Mouse (Mus musculus) forebrain, embryonic 12.5 days (tissue): Measurements from ENCODE around the gene 1700001C19Rik. TPM values are rescaled to one million over a fixed set of nuclear protein-coding genes. Genes with fewer than 3 reads are reported as not detected.
A peak's percentile ranks its signal among the peaks of the same experiment; 100 is the strongest.

Experiments
- ATAC-seq: fragments of 200-750 bp; cut with Nextera tagmentation; 2 replicates; pipeline ENCODE4 v1.8.0; 2017; ENCODE audit warnings: moderate TSS enrichment; ENCODE audit not compliant: low FRiP score
- H3K27ac ChIP-seq: fragments of 300-500 bp; sonication (generic); 2 replicates; pipeline ENCODE4 v1.5.1; 2016; ENCODE audit warnings: mild to moderate bottlenecking
- H3K27me3 ChIP-seq: fragments of 300-500 bp; sonication (generic); 2 replicates; pipeline ENCODE4 v1.6.1; 2016; ENCODE audit warnings: mild to moderate bottlenecking
- H3K36me3 ChIP-seq: fragments of 300-500 bp; sonication (generic); replicated peaks from 2 replicates; pipeline ENCODE4 v1.6.1; 2016; ENCODE audit warnings: mild to moderate bottlenecking
- H3K4me1 ChIP-seq: fragments of 300-500 bp; sonication (generic); 2 replicates; pipeline ENCODE4 v1.6.1; 2016
- H3K4me2 ChIP-seq: fragments of 300-500 bp; sonication (generic); 2 replicates; pipeline ENCODE4 v1.6.1; 2016; ENCODE audit warnings: mild to moderate bottlenecking, moderate library complexity
- H3K4me3 ChIP-seq: fragments of 300-500 bp; sonication (generic); replicated peaks from 2 replicates; pipeline ENCODE4 v1.5.1; 2016; ENCODE audit warnings: mild to moderate bottlenecking
- H3K9ac ChIP-seq: fragments of 300-500 bp; sonication (generic); 2 replicates; pipeline ENCODE4 v1.6.1; 2016; ENCODE audit warnings: mild to moderate bottlenecking
- H3K9me3 ChIP-seq: fragments of 300-500 bp; sonication (generic); 2 replicates; pipeline ENCODE4 v1.6.1; 2016
- WGBS: fragments of 180-500 bp; shearing (Covaris S2); methylation state at CpG from one replicate; pipeline ENCODE4 v1.1.7; 2016; 5-methylcytosine and 5-hydroxymethylcytosine counted together
- polyA plus RNA-seq: library from polyadenylated mRNA; unstranded; fragments of >200 nt; fragmentation: Nextera tagmentation; extraction: Ambion mirVana; gene quantifications from 2 replicates; pipeline ENCODE4 v1.2.1, GENCODE M21; 2016

Gene 1700001C19Rik
- polyA plus RNA-seq = 0.19 and 0.31 TPM in 2 replicates

DNA sequence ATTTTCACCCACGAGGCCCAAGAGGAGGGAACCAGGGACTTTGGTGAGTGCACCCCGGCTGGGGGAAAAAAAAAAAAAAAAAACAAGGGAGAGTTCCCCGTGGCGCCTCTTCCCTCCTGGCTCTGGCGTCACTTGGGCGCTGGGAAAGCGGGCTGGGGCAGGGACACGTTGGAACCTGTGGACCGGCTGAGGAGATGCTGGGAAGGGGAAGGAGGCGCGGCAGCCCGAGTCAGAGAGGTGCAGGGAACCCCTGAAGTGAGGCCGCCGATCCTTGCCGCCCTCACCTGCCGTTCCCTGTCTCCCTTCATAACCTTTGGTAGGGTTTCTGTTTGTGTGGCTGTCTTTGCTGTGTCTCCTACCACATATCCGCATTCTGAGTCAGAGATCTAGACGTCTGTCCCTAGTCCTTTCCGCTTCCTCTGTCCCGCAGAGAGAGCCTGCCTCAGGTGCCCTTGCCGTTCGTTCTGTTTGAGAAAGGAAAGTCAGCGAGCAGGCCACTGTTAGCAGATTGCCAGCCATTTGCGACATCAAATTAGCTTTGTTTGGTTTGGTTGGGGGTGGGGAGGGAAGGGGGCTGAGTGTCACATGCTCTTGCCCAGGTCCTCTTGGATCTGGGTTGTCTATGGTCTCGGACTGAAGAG, at the start of gene 1700001C19Rik:
Gene 1700001C19Rik, minus strand, starts transcription at position 470 of the 641 bp plus-strand sequence.
- H3K9ac ChIP-seq = peak within 1 kb of the TSS; percentile 9; the same call in 1 of the 2 replicates
- peaks cover 70% of the 10 kb centered on the region for H3K27me3 ChIP-seq
- peak within 1 kb of the TSS; percentile 34 for H3K4me3 ChIP-seq
- H3K9me3 ChIP-seq = no peaks in the 10 kb centered on the region
- no peak for ATAC-seq
- WGBS = 3% methylated on average over 25 of the region's 25 CpGs
- H3K36me3 ChIP-seq = no peaks in the 10 kb centered on the region
- H3K4me1 ChIP-seq = peaks cover 28% of the 10 kb centered on the region
- peak within 1 kb of the TSS; percentile 53 for H3K4me2 ChIP-seq
- no peak within 1 kb of the TSS for H3K27ac ChIP-seq

DNA sequence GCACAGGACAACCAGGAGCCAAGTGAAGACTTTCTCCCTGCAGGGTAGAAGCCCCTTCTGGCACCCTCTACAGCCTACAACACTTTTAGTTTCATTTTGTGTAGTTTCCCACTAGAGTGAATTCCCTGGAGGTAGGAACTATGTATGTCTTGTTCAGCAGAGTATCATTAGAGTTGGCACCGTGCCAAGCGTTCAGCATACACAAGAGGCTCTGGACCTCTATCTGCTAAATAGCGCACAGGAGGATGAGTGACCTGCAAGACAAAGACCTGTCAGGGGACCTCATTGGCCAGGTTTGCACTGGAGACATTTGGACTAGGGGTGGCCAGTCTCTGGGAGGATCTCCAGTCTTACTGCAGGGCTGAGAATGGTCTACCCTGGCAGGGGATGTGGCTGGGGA, 48.6 kb upstream of the 1700001C19Rik start:
- Histone ChIP-seq H3K4me1 (peaks cover 10% of the 10 kb centered on the region; the same call in 1 of the 2 replicates), H3K27ac (no peak overlapping the region), H3K4me2 (no peak overlapping the region), H3K9me3 (no peaks in the 10 kb centered on the region), H3K36me3 (peaks cover 24% of the 10 kb centered on the region), H3K9ac (no peak overlapping the region), H3K27me3 (no peaks in the 10 kb centered on the region), H3K4me3 (no peak overlapping the region)
- ATAC-seq = no peak
- WGBS = 83% methylated on average over 3 of the region's 3 CpGs

- Histone ChIP-seq H3K27me3 (no peaks in the 10 kb centered on the region), H3K4me3 (no peak overlapping the region), H3K27ac (no peak overlapping the region), H3K9me3 (no peaks in the 10 kb centered on the region), H3K4me1 (peaks cover 10% of the 10 kb centered on the region; the same call in 1 of the 2 replicates), H3K36me3 (peaks cover 16% of the 10 kb centered on the region), H3K9ac (no peak overlapping the region), H3K4me2 (no peak overlapping the region)
- WGBS = 8% methylated on average over 3 of the region's 3 CpGs
- ATAC-seq = no peak
Observed at GRCm38 (mm10) chr17:47484993-47485392, 47.8 kb upstream of the 1700001C19Rik start.

- no peak overlapping the region; the same call in 1 of the 2 replicates for H3K9ac ChIP-seq
- peaks cover 10% of the 10 kb centered on the region; the same call in 1 of the 2 replicates for H3K4me1 ChIP-seq
- H3K4me3 ChIP-seq = no peak overlapping the region
- 15% methylated on average over 1 of the region's 1 CpGs for WGBS
- H3K9me3 ChIP-seq = no peaks in the 10 kb centered on the region
- H3K27me3 ChIP-seq = no peaks in the 10 kb centered on the region
- no peak for ATAC-seq
- no peak overlapping the region for H3K27ac ChIP-seq
- peaks cover 10% of the 10 kb centered on the region for H3K36me3 ChIP-seq
- H3K4me2 ChIP-seq = no peak overlapping the region
Observed at GRCm38 (mm10) chr17:47484241-47484921, 47.2 kb upstream of the 1700001C19Rik start.

- WGBS = 43% methylated on average over 2 of the region's 2 CpGs
- Histone ChIP-seq H3K27ac (no peak overlapping the region), H3K36me3 (no peaks in the 10 kb centered on the region), H3K9ac (no peak overlapping the region), H3K4me1 (peaks cover 10% of the 10 kb centered on the region; the same call in 1 of the 2 replicates), H3K27me3 (no peaks in the 10 kb centered on the region), H3K4me2 (no peak overlapping the region), H3K9me3 (no peaks in the 10 kb centered on the region), H3K4me3 (no peak overlapping the region)
- no peak for ATAC-seq
Observed at GRCm38 (mm10) chr17:47482401-47482800, 45.2 kb upstream of the 1700001C19Rik start.

DNA sequence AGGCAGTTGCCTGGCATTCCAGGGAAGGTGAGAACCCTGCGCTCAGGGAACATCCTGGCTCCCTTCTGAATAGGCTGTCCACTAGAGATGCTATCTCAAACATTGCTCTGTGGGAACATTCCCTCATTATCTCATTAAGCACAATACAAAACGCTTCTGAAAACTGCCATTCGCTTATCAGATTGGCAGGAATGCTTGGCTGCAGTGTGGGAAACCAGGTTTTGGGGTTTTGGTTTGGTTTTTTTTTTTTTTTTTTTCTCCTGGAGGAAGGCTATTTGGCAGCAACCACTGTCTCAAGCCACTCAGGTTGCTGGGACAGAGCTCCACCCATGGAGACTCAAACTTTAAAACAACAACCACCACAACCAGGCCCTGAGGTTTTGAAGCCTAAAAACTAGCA, 42.7 kb upstream of the 1700001C19Rik start:
- no peak overlapping the region for H3K4me2 ChIP-seq
- ATAC-seq = no peak
- H3K4me1 ChIP-seq = peaks cover under 1% of the 10 kb centered on the region; the same call in 1 of the 2 replicates
- H3K4me3 ChIP-seq = no peak overlapping the region
- 75% methylated on average over 3 of the region's 3 CpGs for WGBS
- no peak overlapping the region for H3K9ac ChIP-seq
- no peaks in the 10 kb centered on the region for H3K9me3 ChIP-seq
- H3K27ac ChIP-seq = no peak overlapping the region
- H3K36me3 ChIP-seq = no peaks in the 10 kb centered on the region
- H3K27me3 ChIP-seq = no peaks in the 10 kb centered on the region

- no peaks in the 10 kb centered on the region for H3K9me3 ChIP-seq
- WGBS = 63% methylated on average over 3 of the region's 3 CpGs
Observed at GRCm38 (mm10) chr17:47475714-47476113, 38.5 kb upstream of the 1700001C19Rik start.

GRCm38 (mm10) chr17:47475181-47475580, 38.0 kb upstream of the 1700001C19Rik start:
- Histone ChIP-seq H3K4me3 (no peak overlapping the region), H3K36me3 (no peaks in the 10 kb centered on the region), H3K27me3 (peaks cover 8% of the 10 kb centered on the region), H3K4me1 (peaks cover 5% of the 10 kb centered on the region; the same call in 1 of the 2 replicates), H3K9ac (no peak overlapping the region), H3K4me2 (no peak overlapping the region), H3K9me3 (no peaks in the 10 kb centered on the region), H3K27ac (no peak overlapping the region)
- WGBS = 86% methylated on average over 4 of the region's 4 CpGs
- no peak for ATAC-seq

More at GRCm38 (mm10) chr17:47475714-47476113, 38.5 kb upstream of the 1700001C19Rik start:
- Histone ChIP-seq H3K9ac (no peak overlapping the region), H3K27ac (no peak overlapping the region), H3K4me3 (no peak overlapping the region), H3K4me2 (no peak overlapping the region), H3K4me1 (0 out of 2 replicates have a peak, but pooled peaks cover 3% of the 10 kb centered on the region), H3K36me3 (no peaks in the 10 kb centered on the region), H3K27me3 (peaks cover 4% of the 10 kb centered on the region; the same call in 1 of the 2 replicates)
- ATAC-seq = no peak

- H3K9me3 ChIP-seq = no peaks in the 10 kb centered on the region
- WGBS = 86% methylated on average over 4 of the region's 4 CpGs
Observed at GRCm38 (mm10) chr17:47474250-47474649, 37.1 kb upstream of the 1700001C19Rik start.

GRCm38 (mm10) chr17:47473434-47473974, 36.3 kb upstream of the 1700001C19Rik start:
- Histone ChIP-seq H3K36me3 (no peaks in the 10 kb centered on the region), H3K4me3 (no peak overlapping the region), H3K9me3 (no peaks in the 10 kb centered on the region), H3K27me3 (peaks cover 25% of the 10 kb centered on the region), H3K9ac (no peak overlapping the region), H3K4me1 (peaks cover 7% of the 10 kb centered on the region), H3K4me2 (no peak overlapping the region), H3K27ac (no peak overlapping the region)
- ATAC-seq = no peak
- 17% methylated on average over 8 of the region's 8 CpGs for WGBS

More at GRCm38 (mm10) chr17:47474250-47474649, 37.1 kb upstream of the 1700001C19Rik start:
- Histone ChIP-seq H3K4me2 (no peak overlapping the region), H3K4me1 (peaks cover 5% of the 10 kb centered on the region; the same call in 1 of the 2 replicates), H3K36me3 (no peaks in the 10 kb centered on the region), H3K27ac (no peak overlapping the region), H3K4me3 (no peak overlapping the region), H3K27me3 (peaks cover 17% of the 10 kb centered on the region), H3K9ac (no peak overlapping the region)
- ATAC-seq = no peak

DNA sequence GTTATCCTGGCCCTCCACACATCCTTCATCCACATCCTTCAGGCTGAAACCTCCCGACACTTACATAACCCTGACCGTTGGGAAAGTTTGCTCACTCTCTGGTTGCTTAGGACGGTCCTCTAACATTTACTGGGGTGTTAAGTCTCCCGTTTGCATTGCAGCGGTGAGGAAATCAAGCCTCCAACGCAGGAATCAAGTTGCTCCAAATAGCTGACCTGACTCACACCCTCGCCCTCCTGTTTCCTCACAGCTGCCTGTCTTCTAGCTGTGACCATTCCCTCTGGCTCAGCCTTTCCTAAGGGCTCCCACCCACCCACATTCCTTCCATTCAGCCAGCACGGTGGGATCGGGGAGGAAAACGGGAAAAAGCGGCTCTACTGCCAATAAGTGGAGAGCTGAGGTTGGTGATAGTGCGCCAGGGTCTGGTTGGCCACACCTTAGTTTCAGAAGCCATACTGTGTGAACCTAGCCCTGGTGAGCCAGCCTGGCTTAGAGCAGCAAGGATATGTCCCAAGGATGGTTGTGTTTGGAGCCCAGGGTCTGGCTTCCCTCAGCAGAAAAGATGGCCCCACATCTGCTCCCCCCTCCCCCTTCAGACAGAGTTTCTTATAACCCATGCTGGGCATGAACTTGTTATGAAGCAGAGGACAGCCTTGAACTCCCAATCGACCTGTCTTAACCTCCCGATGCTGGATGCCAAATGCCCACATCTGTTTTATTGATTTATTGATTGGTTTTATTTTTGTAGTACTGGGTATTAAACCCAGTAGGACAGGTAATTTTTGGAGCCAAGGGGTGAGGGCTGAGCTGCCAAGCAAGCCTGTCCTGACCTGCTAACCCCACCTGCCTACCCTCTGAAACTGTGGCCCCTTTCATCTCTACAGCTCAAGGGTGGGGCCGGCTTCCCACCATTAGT, 35.5 kb upstream of the 1700001C19Rik start:
- 61% methylated on average over 15 of the region's 15 CpGs for WGBS
- Histone ChIP-seq H3K9me3 (no peaks in the 10 kb centered on the region), H3K27ac (no peak overlapping the region), H3K4me1 (peaks cover 15% of the 10 kb centered on the region), H3K4me3 (no peak overlapping the region), H3K27me3 (peaks cover 33% of the 10 kb centered on the region), H3K36me3 (no peaks in the 10 kb centered on the region), H3K4me2 (no peak overlapping the region), H3K9ac (no peak overlapping the region)
- no peak for ATAC-seq
